Mouse (Mus musculus): Measurements from ENCODE around the gene Gm42906. TPM values are rescaled to one million over a fixed set of nuclear protein-coding genes. Genes with fewer than 3 reads are reported as not detected.

Gene Gm42906
- total and polyA plus RNA-seq, 3 experiments: not detected

GRCm38 (mm10) chr5:151148079-151148478 is 279.9 kb downstream of the Gm42906 start:
- no peak for DNase-seq

GRCm38 (mm10) chr5:151145807-151146206 is 282.2 kb downstream of the Gm42906 start:
- no peak for DNase-seq

- DNase-seq: peak; percentile 11
Observed at GRCm38 (mm10) chr5:151143955-151144354, 284.0 kb downstream of the Gm42906 start.

- DNase-seq: peak; percentile 57
Observed at GRCm38 (mm10) chr5:151142671-151143601, 285.0 kb downstream of the Gm42906 start.

GRCm38 (mm10) chr5:151142241-151142640 is 285.7 kb downstream of the Gm42906 start:
- peak; percentile 72 for DNase-seq

GRCm38 (mm10) chr5:151137901-151138300 is 290.1 kb downstream of the Gm42906 start:
- peak; percentile 43 for DNase-seq

GRCm38 (mm10) chr5:151137311-151137710 is 290.7 kb downstream of the Gm42906 start:
- no peak for DNase-seq

- no peak for DNase-seq
Observed at GRCm38 (mm10) chr5:151135965-151136364, 292.0 kb downstream of the Gm42906 start.

- no peak for DNase-seq
Observed at GRCm38 (mm10) chr5:151135078-151135826, 292.7 kb downstream of the Gm42906 start.

- no peak for DNase-seq
Observed at GRCm38 (mm10) chr5:151134202-151134601, 293.8 kb downstream of the Gm42906 start.

- no peak for DNase-seq
Observed at GRCm38 (mm10) chr5:151133744-151134143, 294.2 kb downstream of the Gm42906 start.

- DNase-seq: no peak
Observed at GRCm38 (mm10) chr5:151129762-151130161, 298.2 kb downstream of the Gm42906 start.

- DNase-seq: no peak
Observed at GRCm38 (mm10) chr5:151127298-151127717, 300.7 kb downstream of the Gm42906 start.

GRCm38 (mm10) chr5:151126608-151127005 is 301.4 kb downstream of the Gm42906 start:
- DNase-seq: no peak

- no peak for DNase-seq
Observed at GRCm38 (mm10) chr5:151125985-151126607, 301.9 kb downstream of the Gm42906 start.

- no peak for DNase-seq
Observed at GRCm38 (mm10) chr5:151117846-151118245, 310.1 kb downstream of the Gm42906 start.

- no peak for DNase-seq
Observed at GRCm38 (mm10) chr5:151116192-151116887, 311.6 kb downstream of the Gm42906 start.

- peak; percentile 30 for DNase-seq
Observed at GRCm38 (mm10) chr5:151112743-151113142, 315.2 kb downstream of the Gm42906 start.

- DNase-seq: no peak
Observed at GRCm38 (mm10) chr5:151111080-151111871, 316.7 kb downstream of the Gm42906 start.

GRCm38 (mm10) chr5:151110461-151110908 is 317.5 kb downstream of the Gm42906 start:
- peak; percentile 43 for DNase-seq

- DNase-seq: no peak
Observed at GRCm38 (mm10) chr5:151109822-151110221, 318.1 kb downstream of the Gm42906 start.
